Mouse (Mus musculus) lung, postnatal 0 days (tissue): ENCODE data around the gene Spock1.

Source experiments
- CTCF ChIP-seq: IDR thresholded peaks from 2 replicates; pipeline ENCODE4 v1.5.1; 2016; ENCODE audit warnings: antibody characterized with exemption, mild to moderate bottlenecking
- EP300 ChIP-seq: IDR thresholded peaks from 2 replicates; pipeline ENCODE4 v1.6.1; 2016; ENCODE audit warnings: antibody characterized with exemption, mild to moderate bottlenecking, control low read depth

DNA sequence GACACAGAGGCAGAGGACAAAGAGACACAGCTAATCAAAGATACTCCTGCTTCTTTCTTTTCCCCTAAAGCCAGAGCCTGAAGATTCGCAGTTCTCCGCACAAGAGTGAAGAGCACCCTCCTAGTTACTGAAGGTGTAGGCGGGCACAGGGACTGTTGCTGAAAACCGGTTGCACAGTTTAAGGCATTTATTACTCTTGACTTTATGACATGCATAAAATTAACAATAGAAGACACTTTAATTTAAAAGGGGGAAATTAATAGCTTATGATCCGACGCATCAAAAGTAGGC lies 312.4 kb downstream of the Spock1 start:
- TF ChIP-seq EP300 (no peak), CTCF (no peak)
